Mouse (Mus musculus) cerebral cortex, adult 2 months (tissue): Measurements from ENCODE around the gene Krt81.

Experiments
- WGBS: fragments of 180-500 bp; shearing (Covaris S2); methylation state at CpG from one replicate; pipeline ENCODE4 v1.1.7; 2018; 5-methylcytosine and 5-hydroxymethylcytosine counted together

Gene Krt81

GRCm38 (mm10) chr15:101453093-101453736 is 10.3 kb downstream of the Krt81 start:
- 7% methylated on average over 13 of the region's 13 CpGs for whole genome bisulfite sequencing

DNA sequence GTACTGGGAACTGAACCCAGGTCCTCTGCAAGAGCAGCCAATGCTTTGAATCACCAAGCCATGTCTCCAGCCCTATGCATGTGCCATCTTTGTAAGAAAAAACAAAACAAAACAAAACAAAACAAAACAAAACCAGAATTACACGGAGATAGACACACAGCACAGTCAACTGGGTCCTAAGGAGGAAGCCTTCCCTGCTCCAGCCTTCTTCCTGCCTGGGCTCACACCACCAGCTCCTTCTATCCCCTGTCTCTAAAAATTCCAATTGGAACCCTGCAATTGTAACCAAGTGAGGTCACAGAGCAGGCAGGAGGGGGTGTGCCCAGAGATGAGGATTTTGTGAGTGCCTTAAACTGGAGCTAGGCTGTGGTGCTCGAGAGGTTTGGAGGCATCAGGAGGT is 16.1 kb downstream of the Krt81 start, which contains the start of gene Krt88:
TSS of gene Krt88 (plus strand) at position 301 of the 400 bp plus-strand sequence.
- 78% methylated on average over 2 of the region's 2 CpGs for WGBS

- 47% methylated on average over 11 of the region's 11 CpGs for WGBS
Measured at GRCm38 (mm10) chr15:101446572-101446971, 17.0 kb downstream of the Krt81 start.

DNA sequence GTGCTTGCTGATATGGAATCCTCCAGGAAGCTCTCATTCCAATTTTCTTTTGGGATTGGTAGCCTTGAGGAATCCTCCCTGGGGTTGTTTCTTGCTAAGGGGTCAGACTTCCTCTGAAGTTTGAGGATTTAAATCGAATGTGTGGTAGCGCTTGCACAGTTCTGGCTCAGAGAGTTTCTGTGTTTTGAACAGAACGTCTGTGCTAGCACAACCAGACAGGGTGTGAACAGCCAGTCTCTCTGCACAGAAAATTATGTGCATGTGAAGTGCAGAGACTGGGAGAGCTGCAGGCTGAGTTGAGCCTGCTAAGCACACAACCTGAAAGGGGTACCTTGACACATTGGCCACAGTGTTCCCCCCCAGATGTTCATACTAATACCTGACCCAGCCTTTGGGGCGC is 22.7 kb downstream of the Krt81 start:
- WGBS = 59% methylated on average over 4 of the region's 4 CpGs

- 6% methylated on average over 34 of the region's 34 CpGs for whole genome bisulfite sequencing
Measured at GRCm38 (mm10) chr15:101438555-101438954, 25.0 kb downstream of the Krt81 start, which contains the start of gene Krt87. Gene Krt87, minus strand, starts transcription at chr15:101438804.

GRCm38 (mm10) chr15:101436611-101437010 is 26.9 kb downstream of the Krt81 start:
- 92% methylated on average over 7 of the region's 7 CpGs for WGBS

GRCm38 (mm10) chr15:101424914-101425313 is 38.6 kb downstream of the Krt81 start:
- WGBS = 46% methylated on average over 5 of the region's 5 CpGs

- whole genome bisulfite sequencing = 58% methylated on average over 6 of the region's 6 CpGs
Measured at GRCm38 (mm10) chr15:101420903-101421302, 42.6 kb downstream of the Krt81 start.

- 71% methylated on average over 4 of the region's 4 CpGs for WGBS
Measured at GRCm38 (mm10) chr15:101418950-101419349, 44.6 kb downstream of the Krt81 start.

GRCm38 (mm10) chr15:101414807-101415565 is 48.6 kb downstream of the Krt81 start:
- 60% methylated on average over 11 of the region's 11 CpGs for WGBS

DNA sequence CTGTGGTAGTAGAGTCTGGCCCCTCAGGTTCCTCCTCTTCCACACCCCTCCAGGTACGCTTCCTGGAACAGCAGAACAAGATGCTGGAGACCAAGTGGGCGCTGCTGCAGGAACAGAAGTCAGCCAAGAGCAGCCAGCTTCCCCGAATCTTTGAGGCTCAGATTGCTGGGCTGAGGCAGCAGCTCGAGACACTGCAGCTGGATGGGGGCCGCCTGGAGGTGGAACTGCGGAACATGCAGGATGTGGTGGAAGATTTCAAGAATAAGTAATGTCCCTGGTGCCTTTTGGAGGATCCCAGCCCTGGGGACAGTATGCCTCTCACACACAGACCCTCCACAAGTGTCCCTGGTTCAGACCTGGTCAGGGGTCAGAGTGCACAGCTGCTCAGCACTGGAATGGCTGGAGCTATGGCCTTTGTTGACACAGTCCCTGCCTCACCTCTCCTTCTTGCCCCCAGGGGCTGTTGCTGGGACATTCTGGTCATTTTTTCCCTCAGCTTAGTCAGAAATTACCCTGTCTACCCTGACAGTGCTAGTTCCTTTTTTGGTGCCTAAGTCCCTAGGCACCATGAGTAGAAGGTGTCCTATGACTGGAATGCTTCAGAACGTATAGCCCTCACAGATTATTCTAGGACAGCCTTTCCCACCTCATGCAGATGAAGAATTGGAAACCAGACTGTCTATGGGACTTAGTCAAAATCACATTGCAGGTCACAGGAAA is 49.5 kb downstream of the Krt81 start:
- 64% methylated on average over 7 of the region's 7 CpGs for whole genome bisulfite sequencing

DNA sequence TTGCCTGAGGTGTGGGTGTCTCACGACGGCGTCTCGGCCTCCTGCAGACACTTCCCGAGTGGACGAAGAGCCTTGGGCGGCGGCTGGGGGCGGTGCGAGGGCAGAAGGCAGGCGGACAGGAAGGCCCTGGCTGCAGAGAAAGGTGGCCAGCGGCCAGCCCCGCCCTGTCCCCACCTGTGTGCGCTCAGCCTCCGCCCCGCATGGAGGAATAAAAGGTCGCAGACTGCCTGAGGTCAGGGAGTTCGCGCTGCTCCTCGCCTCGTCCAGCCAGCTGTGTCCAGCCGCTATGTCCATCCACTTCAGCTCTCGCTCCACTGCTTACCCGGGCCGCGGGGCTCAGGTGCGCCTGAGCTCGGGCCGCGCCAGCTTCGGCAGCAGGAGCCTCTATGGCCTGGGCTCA is 51.4 kb downstream of the Krt81 start:
- 35% methylated on average over 31 of the region's 31 CpGs for whole genome bisulfite sequencing

DNA sequence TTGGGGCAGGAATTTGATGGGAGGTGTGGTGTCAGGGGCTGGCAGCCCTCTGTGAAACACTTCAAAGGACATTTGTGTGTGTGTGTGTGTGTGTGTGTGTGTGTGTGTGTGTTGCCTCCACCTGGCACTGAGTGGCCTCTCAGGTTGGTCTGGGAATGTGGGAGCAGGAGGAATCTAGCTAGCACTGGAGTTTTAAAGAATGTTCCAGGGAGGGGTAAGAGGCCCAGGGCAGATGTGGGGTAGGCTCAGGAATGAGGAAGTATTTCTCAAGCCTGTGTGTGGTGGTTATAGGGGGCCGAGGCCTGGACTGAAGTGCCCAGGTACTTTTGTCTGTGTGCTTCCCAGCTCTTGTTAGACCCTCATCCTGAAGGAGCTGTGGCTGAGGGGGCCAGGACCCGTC is 52.8 kb downstream of the Krt81 start, which contains the start of gene Krt7:
TSS of gene Krt7 (plus strand) at position 269 of the 400 bp plus-strand sequence.
- 75% methylated on average over 2 of the region's 2 CpGs for WGBS
